Mouse (Mus musculus) induced T-regulatory cell, adult 2 months (primary cell): ENCODE measurements at regions not wholly inside any gene's neighbourhood (a gene's known extent, or its start where the extent isn't known, plus 50 kb on each side); places are given as distances from the start of the nearest gene placed in this dataset.

Experiments used
- DNase-seq: peaks from one replicate; pipeline ENCODE4 v3.0.0-alpha.2; 2012; ENCODE audit warnings: low read depth

- DNase-seq, result no peak
These were observed 56.4 kb downstream of the Cyp26a1 start for GRCm38 (mm10) chr19:37754024-37754423.

- DNase-seq, result peak; percentile 3
These were observed 57.8 kb downstream of the Cyp26a1 start for GRCm38 (mm10) chr19:37755372-37755771.

GRCm38 (mm10) chr19:37769376-37769775, 71.8 kb downstream of the Cyp26a1 start:
- DNase-seq, result no peak

- no peak for DNase-seq
These were observed 74.4 kb downstream of the Cyp26a1 start for GRCm38 (mm10) chr19:37771956-37772355.

GRCm38 (mm10) chr19:37774551-37774950, 77.0 kb downstream of the Cyp26a1 start:
- DNase-seq, result no peak

- no peak for DNase-seq
These were observed 77.4 kb downstream of the Cyp26a1 start for GRCm38 (mm10) chr19:37774966-37775365.

- no peak for DNase-seq
These were observed 80.4 kb downstream of the Cyp26a1 start for GRCm38 (mm10) chr19:37777961-37778360.

GRCm38 (mm10) chr19:37778568-37778967, 81.0 kb downstream of the Cyp26a1 start:
- no peak for DNase-seq

- no peak for DNase-seq
These were observed 90.9 kb downstream of the Cyp26a1 start for GRCm38 (mm10) chr19:37788540-37788939.

GRCm38 (mm10) chr19:37789576-37790180, 92.1 kb downstream of the Cyp26a1 start:
- no peak for DNase-seq

GRCm38 (mm10) chr19:37790281-37791073, 92.9 kb downstream of the Cyp26a1 start:
- DNase-seq, result no peak

- no peak for DNase-seq
These were observed 95.6 kb downstream of the Cyp26a1 start for GRCm38 (mm10) chr19:37793176-37793575.

- DNase-seq, result no peak
These were observed 98.2 kb downstream of the Cyp26a1 start for GRCm38 (mm10) chr19:37795552-37796343.

GRCm38 (mm10) chr19:37800161-37800660, 102.6 kb downstream of the Cyp26a1 start:
- no peak for DNase-seq

- DNase-seq, result no peak
These were observed 112.1 kb downstream of the Cyp26a1 start for GRCm38 (mm10) chr19:37809666-37810065.

GRCm38 (mm10) chr19:37814089-37815073, 116.8 kb downstream of the Cyp26a1 start:
- peak; percentile 10 for DNase-seq

- DNase-seq, result no peak
These were observed 118.0 kb downstream of the Cyp26a1 start for GRCm38 (mm10) chr19:37815627-37816026.

- DNase-seq, result no peak
These were observed 123.6 kb downstream of the Cyp26a1 start for GRCm38 (mm10) chr19:37821243-37821642.

GRCm38 (mm10) chr19:37821671-37822190, 124.1 kb downstream of the Cyp26a1 start:
- no peak for DNase-seq

GRCm38 (mm10) chr19:37824155-37824554, 126.6 kb downstream of the Cyp26a1 start:
- no peak for DNase-seq

- DNase-seq, result no peak
These were observed 133.8 kb downstream of the Cyp26a1 start for GRCm38 (mm10) chr19:37831406-37831805.
